Mouse (Mus musculus) midbrain, postnatal 0 days (tissue): ENCODE measurements at regions not wholly inside any gene's neighbourhood (a gene's known extent, or its start where the extent isn't known, plus 50 kb on each side); places are given as distances from the start of the nearest gene placed in this dataset.

Experiments
- ATAC-seq: fragments of 200-750 bp; cut with Nextera tagmentation; 2 replicates; pipeline ENCODE4 v1.8.0; 2017; ENCODE audit warnings: moderate number of reproducible peaks, mild to moderate bottlenecking, moderate TSS enrichment, moderate library complexity; ENCODE audit not compliant: low FRiP score
- DNase-seq: peaks from one replicate; pipeline ENCODE4 v3.0.0-alpha.2; 2015; ENCODE audit warnings: low spot score
- H3K27ac ChIP-seq: fragments of 300-500 bp; sonication (generic); 2 replicates; pipeline ENCODE4 v1.5.1; 2014; ENCODE audit warnings: low read depth, mild to moderate bottlenecking, low read length, mixed read lengths
- H3K27me3 ChIP-seq: fragments of 300-500 bp; sonication (generic); 2 replicates; pipeline ENCODE4 v1.6.1; 2014; ENCODE audit warnings: low read length, control low read depth, mixed read lengths; ENCODE audit not compliant: insufficient read depth
- H3K36me3 ChIP-seq: fragments of 300-500 bp; sonication (generic); 2 replicates; pipeline ENCODE4 v1.6.1; 2014; ENCODE audit warnings: low read length, control low read depth, mixed read lengths; ENCODE audit not compliant: insufficient read depth
- H3K4me1 ChIP-seq: fragments of 300-500 bp; sonication (generic); 2 replicates; pipeline ENCODE4 v1.6.1; 2014; ENCODE audit warnings: mild to moderate bottlenecking, control low read depth, antibody characterized with exemption, low read length, mixed read lengths; ENCODE audit not compliant: insufficient read depth
- H3K4me2 ChIP-seq: fragments of 300-500 bp; sonication (generic); 2 replicates; pipeline ENCODE4 v1.6.1; 2014; ENCODE audit warnings: low read depth, mild to moderate bottlenecking, low read length, mixed read lengths; ENCODE audit not compliant: poor library complexity, severe bottlenecking
- H3K4me3 ChIP-seq: fragments of 300-500 bp; sonication (generic); 2 replicates; pipeline ENCODE4 v1.5.1; 2014; ENCODE audit warnings: low read depth, mild to moderate bottlenecking, low read length, moderate library complexity
- H3K9ac ChIP-seq: fragments of 300-500 bp; sonication (generic); replicated peaks from 2 replicates; pipeline ENCODE4 v1.6.1; 2014; ENCODE audit warnings: mild to moderate bottlenecking, low read length, moderate library complexity, mixed read lengths; ENCODE audit not compliant: poor library complexity, severe bottlenecking
- H3K9me3 ChIP-seq: fragments of 300-500 bp; sonication (generic); 2 replicates; pipeline ENCODE4 v1.6.1; 2016; ENCODE audit warnings: low read length, control low read depth
- CTCF ChIP-seq: IDR thresholded peaks from 2 replicates; pipeline ENCODE4 v1.5.1; 2016; ENCODE audit warnings: antibody characterized with exemption, mild to moderate bottlenecking
- WGBS: fragments of 180-500 bp; shearing (Covaris S2); extraction: QIAGEN DNeasy Blood & Tissue Kit; methylation state at CpG from one replicate; pipeline ENCODE4 v1.1.7; 2014; 5-methylcytosine and 5-hydroxymethylcytosine counted together

- DNase-seq (no peak), ATAC-seq (no peak)
- no peak overlapping the region for H3K4me2 ChIP-seq
- no peak overlapping the region for H3K4me3 ChIP-seq
- H3K27ac ChIP-seq = no peak overlapping the region
- no peaks in the 10 kb centered on the region for H3K4me1 ChIP-seq
- no peak overlapping the region for H3K9ac ChIP-seq
- no peaks in the 10 kb centered on the region for H3K27me3 ChIP-seq
- WGBS = 90% methylated on average over 2 of the region's 2 CpGs
- no peaks in the 10 kb centered on the region for H3K9me3 ChIP-seq
- no peak for TF ChIP-seq CTCF
- no peaks in the 10 kb centered on the region for H3K36me3 ChIP-seq
Measured at GRCm38 (mm10) chr1:191458292-191458691, 55.2 kb upstream of the Ppp2r5a start.

DNA sequence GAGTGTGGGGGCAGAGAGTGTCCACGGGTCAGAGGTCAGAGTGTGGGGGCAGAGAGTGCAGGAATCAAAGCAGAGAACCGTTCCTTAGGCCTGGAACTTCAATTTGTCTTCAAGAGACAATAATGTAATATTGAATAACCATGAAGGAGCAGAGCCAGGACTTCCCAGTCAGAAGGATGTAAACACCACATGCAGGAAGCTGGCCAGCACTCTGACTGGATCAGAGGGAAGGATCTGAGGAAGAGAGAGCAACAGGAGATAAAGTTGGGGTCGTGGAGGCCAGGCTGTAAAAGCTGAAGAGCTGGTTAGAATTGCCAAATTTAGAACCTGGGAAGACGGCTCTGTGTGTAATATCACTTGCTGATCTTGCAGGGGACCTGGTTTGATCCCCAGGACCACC lies 54.0 kb upstream of the Ppp2r5a start:
- TF ChIP-seq CTCF = no peak
- no peak for DNase-seq
- WGBS = 83% methylated on average over 4 of the region's 4 CpGs

DNA sequence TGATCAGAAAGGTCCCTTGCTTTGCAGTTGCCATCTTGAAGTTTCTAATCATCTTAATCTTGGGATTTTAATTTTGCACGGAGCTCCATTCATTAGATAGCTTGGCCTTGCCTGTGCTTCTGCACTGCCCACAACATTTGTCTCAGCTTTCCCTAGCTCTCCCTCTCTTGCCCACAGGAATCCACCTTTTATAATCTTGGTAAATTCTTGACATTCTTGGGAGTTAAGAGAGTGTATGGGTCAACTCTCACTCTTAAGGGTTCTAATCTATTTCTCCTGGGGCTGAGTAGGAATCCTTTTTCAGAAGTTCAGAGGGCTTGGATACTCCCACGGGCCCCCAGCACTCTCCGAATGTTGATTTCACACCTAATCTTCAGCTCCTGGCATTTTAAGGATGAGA lies 51.5 kb upstream of the Ppp2r5a start:
- ATAC-seq (no peak), DNase-seq (no peak)
- no peaks in the 10 kb centered on the region for H3K36me3 ChIP-seq
- H3K27me3 ChIP-seq = no peaks in the 10 kb centered on the region
- H3K4me3 ChIP-seq = no peak overlapping the region
- no peaks in the 10 kb centered on the region for H3K4me1 ChIP-seq
- WGBS = 56% methylated on average over 3 of the region's 3 CpGs
- no peaks in the 10 kb centered on the region for H3K9me3 ChIP-seq
- H3K4me2 ChIP-seq = no peak overlapping the region
- no peak overlapping the region for H3K9ac ChIP-seq
- no peak overlapping the region for H3K27ac ChIP-seq
- no peak for TF ChIP-seq CTCF

More for the DNA sequence above, 54.0 kb upstream of the Ppp2r5a start:
- H3K27ac ChIP-seq = no peak overlapping the region
- no peak for ATAC-seq
- no peak overlapping the region for H3K4me2 ChIP-seq
- no peak overlapping the region for H3K9ac ChIP-seq
- no peaks in the 10 kb centered on the region for H3K36me3 ChIP-seq
- no peaks in the 10 kb centered on the region for H3K9me3 ChIP-seq
- H3K4me3 ChIP-seq = no peak overlapping the region
- no peaks in the 10 kb centered on the region for H3K27me3 ChIP-seq
- H3K4me1 ChIP-seq = no peaks in the 10 kb centered on the region

DNA sequence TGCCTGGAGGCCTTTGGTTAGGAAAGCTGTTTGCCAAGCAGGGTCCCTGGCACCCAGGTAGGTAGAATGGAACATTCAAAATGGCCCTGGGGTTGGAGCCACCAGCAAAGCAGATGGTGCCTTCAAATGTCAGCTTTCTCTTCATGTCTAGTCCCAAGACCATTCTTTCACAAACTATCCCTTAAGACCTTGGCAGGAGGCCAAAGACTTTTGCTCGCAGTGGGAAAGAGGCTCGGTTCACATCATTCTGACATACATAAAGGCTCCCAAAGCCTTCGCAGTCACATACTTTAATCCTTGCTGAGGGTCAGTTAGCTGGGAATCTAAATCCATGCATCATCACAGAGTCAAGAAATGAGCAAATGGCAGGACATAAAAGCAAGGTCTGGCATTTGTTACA lies 50.5 kb upstream of the Ppp2r5a start:
- no peak for ATAC-seq
- H3K36me3 ChIP-seq = no peaks in the 10 kb centered on the region
- no peak for DNase-seq
- TF ChIP-seq CTCF = no peak
- 49% methylated on average over 3 of the region's 3 CpGs for WGBS
- H3K4me2 ChIP-seq = no peak overlapping the region
- H3K4me3 ChIP-seq = no peak overlapping the region
- no peak overlapping the region for H3K9ac ChIP-seq
- no peaks in the 10 kb centered on the region for H3K9me3 ChIP-seq
- H3K27ac ChIP-seq = no peak overlapping the region
- H3K27me3 ChIP-seq = no peaks in the 10 kb centered on the region
- no peaks in the 10 kb centered on the region for H3K4me1 ChIP-seq
